Mouse (Mus musculus): ENCODE data around the gene Mymx. TPM values are rescaled to one million over a fixed set of nuclear protein-coding genes. Genes with fewer than 3 reads are reported as not detected.
A peak's percentile ranks its signal among the peaks of the same experiment; 100 is the strongest.

Mymx gene
- polyA plus RNA-seq, 1 experiment from 2014 or later: 6.8 TPM

DNA sequence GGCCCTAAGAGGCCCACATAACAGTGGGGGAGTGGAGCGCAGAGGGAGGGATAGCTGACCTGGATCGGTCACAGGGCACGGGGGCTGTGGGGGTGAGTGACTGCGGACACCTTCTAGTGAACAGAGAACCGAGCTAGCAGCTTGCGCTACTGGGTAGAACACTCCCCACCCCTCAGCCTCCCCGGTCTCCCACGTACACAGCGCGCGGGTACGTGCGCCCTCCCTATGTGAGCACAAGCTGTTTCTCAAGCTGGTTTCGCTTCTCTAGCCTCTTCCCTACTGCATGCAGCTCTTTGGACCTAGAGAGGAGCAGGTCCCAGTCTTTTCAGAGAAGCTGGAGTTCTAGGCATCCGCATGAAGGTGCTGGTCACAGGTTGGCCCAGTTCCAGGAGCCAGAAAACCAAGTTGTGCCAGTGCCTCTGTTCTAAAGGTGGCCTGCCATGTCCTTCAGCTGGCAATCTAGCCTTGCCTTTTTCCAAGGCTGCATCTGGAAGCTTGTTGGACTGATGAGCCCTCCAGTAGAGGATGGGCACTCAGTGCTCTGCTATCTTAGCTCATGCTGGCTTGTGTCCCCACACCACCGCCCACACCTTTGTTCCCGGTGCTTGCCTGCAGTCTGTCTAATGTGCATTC is 27.7 kb downstream of the Mymx start:
- peaks cover 29% of the 10 kb centered on the region for H3K4me1 ChIP-seq
- H3K9me3 ChIP-seq: no peaks in the 10 kb centered on the region
- peak overlapping the region; percentile 81 for H3K4me2 ChIP-seq (replicated peaks)
- no peaks in the 10 kb centered on the region for H3K27me3 ChIP-seq (replicated peaks)
- peak; percentile 23 for ATAC-seq (ENCODE audit: low FRiP score, low read depth)
- peak overlapping the region; percentile 99 for H3K9ac ChIP-seq
- peaks cover 26% of the 10 kb centered on the region for H3K36me3 ChIP-seq
- H3K4me3 ChIP-seq: peak overlapping the region; percentile 99
- 2% methylated on average over 17 of the region's 17 CpGs for WGBS
- H3K27ac ChIP-seq: peak overlapping the region; percentile 84

GRCm38 (mm10) chr17:45573780-45574123 is 28.1 kb downstream of the Mymx start:
- H3K27me3 ChIP-seq (replicated peaks): no peaks in the 10 kb centered on the region
- 0% methylated on average over 18 of the region's 18 CpGs for WGBS
- H3K36me3 ChIP-seq: peaks cover 31% of the 10 kb centered on the region
- H3K4me2 ChIP-seq (replicated peaks): peak overlapping the region; percentile 81
- H3K9me3 ChIP-seq: no peaks in the 10 kb centered on the region
- peaks cover 29% of the 10 kb centered on the region for H3K4me1 ChIP-seq
- H3K4me3 ChIP-seq: peak overlapping the region; percentile 99
- peak overlapping the region; percentile 84 for H3K27ac ChIP-seq
- peak; percentile 72 for ATAC-seq (ENCODE audit: low FRiP score, low read depth)
- peak overlapping the region; percentile 99 for H3K9ac ChIP-seq

GRCm38 (mm10) chr17:45573087-45573779 is 28.7 kb downstream of the Mymx start, which contains the start of gene Hsp90ab1:
Gene Hsp90ab1 (minus strand): TSS chr17:45573271.
- no peaks in the 10 kb centered on the region for H3K27me3 ChIP-seq (replicated peaks)
- peak; percentile 81 for ATAC-seq (ENCODE audit: low FRiP score, low read depth)
- peaks cover 36% of the 10 kb centered on the region for H3K36me3 ChIP-seq
- H3K27ac ChIP-seq: peak within 1 kb of the TSS; percentile 84
- H3K4me3 ChIP-seq: peak within 1 kb of the TSS; percentile 99
- under 1% methylated on average over 41 of the region's 41 CpGs for WGBS
- no peaks in the 10 kb centered on the region for H3K9me3 ChIP-seq
- peak within 1 kb of the TSS; percentile 99 for H3K9ac ChIP-seq
- peak within 1 kb of the TSS; percentile 81 for H3K4me2 ChIP-seq (replicated peaks)
- H3K4me1 ChIP-seq: peaks cover 32% of the 10 kb centered on the region

DNA sequence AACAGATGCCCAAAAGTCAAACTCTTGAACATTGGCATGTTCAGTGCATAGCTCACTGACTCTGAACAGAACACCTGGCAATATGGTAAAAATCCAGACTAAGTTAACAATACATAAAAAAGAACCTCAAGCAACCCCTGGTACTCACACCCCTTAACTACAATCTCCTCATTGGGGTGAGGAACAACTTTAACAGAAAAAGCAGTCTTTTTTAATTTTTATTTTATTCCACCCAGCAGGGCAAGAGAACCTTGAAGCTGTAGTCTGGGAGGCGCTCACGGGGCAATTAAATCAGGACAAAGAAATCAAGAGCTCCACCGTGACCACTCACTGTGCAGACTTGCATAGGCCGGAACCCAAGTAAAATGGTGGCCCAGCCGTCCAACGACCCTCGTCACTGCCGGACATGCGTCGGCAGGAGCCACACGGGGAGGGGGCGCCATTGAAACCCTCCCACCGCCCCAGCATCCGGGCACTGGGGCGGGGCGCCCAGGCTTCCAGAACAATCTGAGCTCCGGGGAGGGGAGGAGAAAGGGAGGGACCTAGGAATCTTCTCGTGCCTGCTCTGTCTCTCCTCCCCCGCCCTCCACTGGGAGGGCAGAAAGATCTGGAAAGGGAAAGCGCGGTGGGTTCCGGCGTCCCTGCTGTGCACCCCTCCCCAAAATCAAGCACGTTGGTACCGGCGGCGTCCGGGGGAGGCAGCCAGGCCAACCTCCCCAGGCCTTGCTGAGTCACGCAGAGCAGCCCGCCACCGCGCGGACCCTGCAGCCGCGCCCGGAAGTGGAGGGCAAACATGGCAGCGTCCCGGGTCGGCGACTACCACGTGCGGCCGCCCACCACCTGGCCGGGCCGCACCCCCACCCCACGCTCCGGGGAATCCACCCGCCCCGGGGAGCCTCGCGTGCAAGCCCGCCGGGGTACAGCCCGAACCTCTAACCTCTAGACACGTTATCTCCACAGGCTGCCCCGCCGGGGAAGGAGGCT is 29.5 kb downstream of the Mymx start:
- no peaks in the 10 kb centered on the region for H3K27me3 ChIP-seq (replicated peaks)
- WGBS: under 1% methylated on average over 57 of the region's 57 CpGs
- H3K36me3 ChIP-seq: peaks cover 44% of the 10 kb centered on the region
- peak overlapping the region; percentile 84 for H3K27ac ChIP-seq
- H3K4me3 ChIP-seq: peak overlapping the region; percentile 99
- ATAC-seq (ENCODE audit: low FRiP score, low read depth): peak; percentile 52
- H3K4me2 ChIP-seq (replicated peaks): peak overlapping the region; percentile 81
- H3K4me1 ChIP-seq: peaks cover 34% of the 10 kb centered on the region
- H3K9me3 ChIP-seq: no peaks in the 10 kb centered on the region
- H3K9ac ChIP-seq: peak overlapping the region; percentile 99

GRCm38 (mm10) chr17:45569999-45570398 is 31.9 kb downstream of the Mymx start:
- Histone ChIP-seq H3K4me3 (no peak overlapping the region), H3K9me3 (no peaks in the 10 kb centered on the region), H3K4me2 (replicated peaks) (no peak overlapping the region), H3K4me1 (peaks cover 45% of the 10 kb centered on the region), H3K27ac (no peak overlapping the region), H3K36me3 (peaks cover 63% of the 10 kb centered on the region), H3K9ac (no peak overlapping the region), H3K27me3 (replicated peaks) (no peaks in the 10 kb centered on the region)
- 89% methylated on average over 4 of the region's 4 CpGs for WGBS
- ATAC-seq (ENCODE audit: low FRiP score, low read depth): no peak

- 88% methylated on average over 12 of the region's 12 CpGs for WGBS
- peaks cover 46% of the 10 kb centered on the region for H3K4me1 ChIP-seq
- ATAC-seq (ENCODE audit: low FRiP score, low read depth): no peak
- H3K27me3 ChIP-seq (replicated peaks): no peaks in the 10 kb centered on the region
- H3K36me3 ChIP-seq: peaks cover 63% of the 10 kb centered on the region
- H3K4me2 ChIP-seq (replicated peaks): no peak overlapping the region
- H3K4me3 ChIP-seq: no peak overlapping the region
- H3K9ac ChIP-seq: no peak overlapping the region
- H3K9me3 ChIP-seq: no peaks in the 10 kb centered on the region
- H3K27ac ChIP-seq: no peak overlapping the region
Measured at GRCm38 (mm10) chr17:45568990-45569389, 32.9 kb downstream of the Mymx start.

DNA sequence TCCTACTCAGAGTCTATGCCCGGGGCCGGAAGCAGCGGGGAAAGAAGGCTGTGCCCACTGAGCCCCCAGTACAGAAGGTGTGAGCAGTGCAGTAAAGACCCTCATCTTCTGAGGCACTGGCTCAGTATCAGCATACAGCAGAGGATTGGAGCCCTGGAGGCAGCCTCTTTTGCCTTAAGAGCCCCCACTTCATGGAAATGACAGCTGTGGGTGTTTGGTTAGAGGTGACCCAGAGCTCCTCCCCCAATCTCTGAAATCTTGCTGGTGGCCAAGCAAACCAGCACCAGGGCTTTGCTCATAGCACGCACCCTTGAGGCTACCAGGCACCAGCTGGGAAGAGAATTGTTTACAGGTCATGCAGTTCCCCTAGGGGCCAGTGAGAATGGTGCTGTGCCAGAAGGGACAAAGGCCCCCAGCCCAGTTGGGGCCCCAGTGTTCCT is 34.7 kb downstream of the Mymx start:
- 0 out of 2 replicates have a peak overlapping the region, but pooled peaks have one; percentile 1 for H3K4me2 ChIP-seq (replicated peaks)
- H3K4me3 ChIP-seq: no peak overlapping the region
- peaks cover 63% of the 10 kb centered on the region for H3K36me3 ChIP-seq
- H3K27me3 ChIP-seq (replicated peaks): no peaks in the 10 kb centered on the region
- 0 out of 2 replicates have a peak overlapping the region, but pooled peaks have one; percentile 21 for H3K9ac ChIP-seq
- 21% methylated on average over 4 of the region's 4 CpGs for WGBS
- H3K27ac ChIP-seq: no peak overlapping the region
- no peaks in the 10 kb centered on the region for H3K9me3 ChIP-seq
- H3K4me1 ChIP-seq: peaks cover 46% of the 10 kb centered on the region
- no peak for ATAC-seq (ENCODE audit: low FRiP score, low read depth)

DNA sequence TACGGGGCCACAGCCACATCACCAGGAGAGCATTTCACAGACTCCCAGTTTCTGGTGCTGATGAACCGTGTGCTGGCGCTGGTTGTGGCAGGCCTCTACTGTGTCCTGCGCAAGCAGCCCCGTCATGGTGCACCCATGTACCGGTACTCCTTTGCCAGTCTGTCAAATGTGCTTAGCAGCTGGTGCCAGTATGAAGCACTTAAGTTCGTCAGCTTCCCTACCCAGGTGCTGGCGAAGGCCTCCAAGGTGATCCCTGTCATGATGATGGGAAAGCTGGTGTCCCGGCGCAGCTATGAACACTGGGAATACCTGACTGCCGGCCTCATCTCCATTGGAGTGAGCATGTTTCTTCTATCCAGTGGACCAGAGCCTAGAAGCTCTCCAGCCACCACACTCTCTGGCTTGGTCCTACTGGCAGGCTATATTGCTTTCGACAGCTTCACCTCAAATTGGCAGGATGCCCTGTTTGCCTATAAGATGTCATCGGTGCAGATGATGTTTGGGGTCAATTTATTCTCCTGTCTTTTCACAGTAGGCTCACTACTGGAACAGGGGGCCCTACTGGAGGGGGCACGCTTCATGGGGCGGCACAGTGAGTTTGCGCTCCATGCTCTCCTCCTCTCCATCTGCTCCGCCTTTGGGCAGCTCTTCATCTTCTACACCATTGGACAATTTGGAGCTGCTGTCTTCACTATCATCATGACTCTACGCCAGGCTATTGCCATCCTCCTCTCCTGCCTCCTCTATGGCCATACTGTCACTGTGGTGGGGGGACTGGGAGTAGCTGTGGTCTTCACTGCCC is 35.3 kb downstream of the Mymx start:
- ATAC-seq (ENCODE audit: low FRiP score, low read depth): no peak
- WGBS: 71% methylated on average over 18 of the region's 18 CpGs
- peaks cover 43% of the 10 kb centered on the region for H3K4me1 ChIP-seq

GRCm38 (mm10) chr17:45566031-45566359 is 35.9 kb downstream of the Mymx start:
- no peaks in the 10 kb centered on the region for H3K27me3 ChIP-seq (replicated peaks)
- no peak overlapping the region for H3K9ac ChIP-seq
- H3K4me3 ChIP-seq: no peak overlapping the region
- H3K4me1 ChIP-seq: peaks cover 37% of the 10 kb centered on the region
- no peak overlapping the region for H3K27ac ChIP-seq
- peaks cover 55% of the 10 kb centered on the region for H3K36me3 ChIP-seq
- ATAC-seq (ENCODE audit: low FRiP score, low read depth): no peak
- H3K9me3 ChIP-seq: no peaks in the 10 kb centered on the region
- 0 out of 2 replicates have a peak overlapping the region, but pooled peaks have one; percentile 9 for H3K4me2 ChIP-seq (replicated peaks)
- 92% methylated on average over 1 of the region's 1 CpGs for WGBS

More for the DNA sequence above, 35.3 kb downstream of the Mymx start:
- Histone ChIP-seq H3K9me3 (no peaks in the 10 kb centered on the region), H3K27ac (no peak overlapping the region), H3K36me3 (peaks cover 61% of the 10 kb centered on the region), H3K9ac (0 out of 2 replicates have a peak overlapping the region, but pooled peaks have one; percentile 21), H3K27me3 (replicated peaks) (no peaks in the 10 kb centered on the region), H3K4me2 (replicated peaks) (0 out of 2 replicates have a peak overlapping the region, but pooled peaks have one; percentile 9), H3K4me3 (no peak overlapping the region)

- H3K9me3 ChIP-seq: no peaks in the 10 kb centered on the region
- H3K9ac ChIP-seq: peak overlapping the region; percentile 89
- H3K27ac ChIP-seq: no peak overlapping the region
- ATAC-seq (ENCODE audit: low FRiP score, low read depth): no peak
- 97% methylated on average over 11 of the region's 11 CpGs for WGBS
- H3K36me3 ChIP-seq: peaks cover 46% of the 10 kb centered on the region
- peak overlapping the region; percentile 79 for H3K4me3 ChIP-seq
- H3K27me3 ChIP-seq (replicated peaks): no peaks in the 10 kb centered on the region
- peaks cover 34% of the 10 kb centered on the region for H3K4me1 ChIP-seq
- H3K4me2 ChIP-seq (replicated peaks): peak overlapping the region; percentile 95
Measured at GRCm38 (mm10) chr17:45565103-45565502, 36.8 kb downstream of the Mymx start.

DNA sequence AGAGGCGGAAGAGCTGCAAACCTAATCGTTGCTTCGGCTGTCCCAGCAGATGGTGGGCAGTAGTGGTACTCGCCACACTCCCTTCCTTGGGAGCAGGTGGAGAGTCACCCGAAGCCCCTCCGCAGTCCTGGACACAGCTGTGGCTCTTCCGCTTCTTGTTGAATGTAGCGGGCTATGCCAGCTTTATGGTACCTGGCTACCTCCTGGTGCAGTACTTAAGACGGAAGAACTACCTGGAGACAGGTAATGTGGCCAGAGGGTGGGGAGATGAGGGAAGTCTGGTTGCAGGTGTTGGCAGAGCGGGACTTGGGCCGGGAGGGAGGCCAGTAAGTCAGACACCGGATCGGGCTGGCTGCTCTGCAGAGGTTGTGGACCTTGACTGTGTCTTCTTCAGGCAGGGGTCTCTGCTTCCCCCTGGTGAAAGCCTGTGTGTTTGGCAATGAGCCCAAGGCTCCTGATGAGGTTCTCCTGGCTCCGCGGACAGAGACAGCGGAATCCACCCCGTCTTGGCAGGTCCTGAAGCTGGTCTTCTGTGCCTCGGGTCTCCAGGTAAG is 37.3 kb downstream of the Mymx start:
- Histone ChIP-seq H3K4me3 (peak overlapping the region; percentile 79), H3K4me1 (peaks cover 29% of the 10 kb centered on the region), H3K9me3 (no peaks in the 10 kb centered on the region), H3K4me2 (replicated peaks) (peak overlapping the region; percentile 95), H3K27ac (peak overlapping the region; percentile 76; the same call in 1 of the 2 replicates), H3K36me3 (peaks cover 41% of the 10 kb centered on the region), H3K9ac (peak overlapping the region; percentile 89), H3K27me3 (replicated peaks) (no peaks in the 10 kb centered on the region)
- WGBS: 14% methylated on average over 18 of the region's 18 CpGs
- peak; percentile 15; the same call in 1 of the 2 replicates for ATAC-seq (ENCODE audit: low FRiP score, low read depth)
